Comparison of ENCODE assay signal across 2 mouse cellular contexts in genomic region chr15:102949696-102950095, GRCm38 (mm10).
TF ChIP-seq lines count a peak whose summit lies in the region.

No protein-coding gene starts in this region.

TF ChIP-seq in C2C12, 6 proteins besides CTCF, POLR2A, EP300 and RAD21:
- TF ChIP-seq MAX (IDR thresholded peaks at IDR 0.05) (no peak), MYOG (IDR thresholded peaks at IDR 0.05; ENCODE audit: control insufficient read depth, extremely low read depth, insufficient read length) (no peak), USF1 (IDR thresholded peaks at IDR 0.05; ENCODE audit: low read depth) (no peak), FOSL1 (IDR thresholded peaks at IDR 0.05; ENCODE audit: insufficient read depth, low read length, poor library complexity, severe bottlenecking) (no peak), MYOD1 (IDR thresholded peaks at IDR 0.05; ENCODE audit: control insufficient read depth, insufficient read length, low read depth) (no peak), CEBPB (IDR thresholded peaks at IDR 0.05; ENCODE audit: low read depth) (no peak)

TF ChIP-seq in myocyte, 11 proteins besides CTCF, POLR2A, EP300 and RAD21:
- TF ChIP-seq MYOD1 (IDR thresholded peaks at IDR 0.05; ENCODE audit: control insufficient read depth in 1 of 3, insufficient read length in 2 of 3, low read depth in 2 of 3) = no peak
- no peak for TF ChIP-seq CEBPB (IDR thresholded peaks at IDR 0.05; ENCODE audit: insufficient read depth, poor library complexity, severe bottlenecking)
- no peak for TF ChIP-seq POLR2AphosphoS2 (IDR thresholded peaks at IDR 0.05; ENCODE audit: insufficient read length, low read depth)
- no peak for TF ChIP-seq USF1 (IDR thresholded peaks at IDR 0.05; ENCODE audit: low read depth)
- TF ChIP-seq SRF (IDR thresholded peaks at IDR 0.05; ENCODE audit: control insufficient read depth, insufficient read length, low read depth) = no peak
- TF ChIP-seq MAX (IDR thresholded peaks at IDR 0.05; ENCODE audit: low read depth) = no peak
- TF ChIP-seq TCF3 (IDR thresholded peaks at IDR 0.05; ENCODE audit: insufficient read length, low read depth) = no peak
- TF ChIP-seq TCF12 (IDR thresholded peaks at IDR 0.05; ENCODE audit: insufficient read depth, poor library complexity, severe bottlenecking) = no peak
- TF ChIP-seq MYOG (IDR thresholded peaks at IDR 0.05; ENCODE audit: control insufficient read depth in 1 of 3, insufficient read depth in 1 of 3, insufficient read length in 2 of 3, low read depth in 2 of 3) = no peak
- TF ChIP-seq E2F4 (IDR thresholded peaks at IDR 0.05; ENCODE audit: insufficient read depth) = no peak
- no peak for TF ChIP-seq REST (IDR thresholded peaks at IDR 0.05; ENCODE audit: insufficient read depth, insufficient read length)
TF ChIP-seq in myocyte: peak in this region for 0.
